Mouse (Mus musculus) embryo, embryonic 11 days (tissue): Measurements from ENCODE around the gene Epas1.

Source experiments
- DNase-seq: peaks from one replicate; pipeline ENCODE4 v3.0.0-alpha.2; 2015

Gene Epas1

DNA sequence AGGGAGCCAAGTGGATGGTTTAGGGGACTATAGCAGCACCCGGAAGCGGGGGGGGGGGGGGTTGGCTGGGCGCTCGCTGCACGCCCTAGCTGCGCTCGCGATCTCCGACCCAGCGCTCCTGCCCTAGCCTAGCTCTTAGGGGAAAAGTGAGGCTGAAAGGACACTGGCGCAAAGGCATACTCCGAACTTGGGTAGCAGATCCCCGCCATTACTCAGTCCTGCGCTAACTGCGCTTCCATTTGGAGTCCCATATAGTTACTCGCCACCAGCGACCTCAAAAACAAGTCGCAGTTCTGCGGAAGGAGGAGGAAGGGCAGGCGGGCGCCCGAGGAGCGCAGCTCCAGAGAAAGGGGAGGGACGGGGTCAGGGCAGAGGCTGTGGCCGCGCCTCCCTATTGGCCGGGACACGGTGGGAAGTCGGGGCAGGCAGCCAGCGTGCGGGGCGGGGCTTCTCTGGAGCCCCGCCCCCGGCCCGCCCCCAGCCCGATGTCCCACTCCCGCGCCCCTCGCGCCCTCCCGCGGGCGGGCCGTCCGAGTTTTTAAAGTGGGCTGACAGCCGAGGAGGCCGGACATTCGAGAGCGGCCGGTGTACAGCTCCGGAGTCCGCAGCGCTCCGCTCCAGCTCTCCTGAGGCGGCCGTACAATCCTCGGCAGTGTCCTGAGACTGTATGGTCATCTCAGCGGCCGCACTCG is at the start of gene Epas1:
Gene Epas1 (plus strand): TSS at position 571 of the 692 bp plus-strand sequence.
- DNase-seq, result peak; percentile 92

DNA sequence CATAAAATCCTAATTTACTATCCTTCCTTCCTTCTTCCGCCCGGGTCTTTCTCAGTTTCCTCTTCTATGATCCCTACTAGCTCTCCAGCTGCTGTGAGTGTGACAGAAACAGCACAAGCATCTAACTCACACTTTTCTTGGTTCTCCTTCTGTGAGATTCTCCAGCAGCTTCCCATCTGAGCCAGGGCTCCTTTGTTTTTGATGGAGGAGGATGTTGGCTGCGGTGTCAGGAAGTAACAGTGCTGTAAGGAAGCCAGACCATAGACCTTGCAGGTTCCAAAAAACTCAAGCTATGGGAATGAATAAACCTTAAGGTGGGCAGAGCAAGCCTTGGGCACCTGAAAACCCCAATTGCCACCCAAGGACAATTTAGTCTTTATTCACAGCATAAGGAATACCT is 48.3 kb upstream of the Epas1 start:
- no peak for DNase-seq

GRCm38 (mm10) chr17:86706467-86706866 is 47.0 kb upstream of the Epas1 start:
- DNase-seq, result no peak

GRCm38 (mm10) chr17:86709803-86710202 is 43.7 kb upstream of the Epas1 start:
- no peak for DNase-seq

- DNase-seq, result no peak
These were observed 43.1 kb upstream of the Epas1 start for GRCm38 (mm10) chr17:86710379-86710778.

- no peak for DNase-seq
These were observed 41.6 kb upstream of the Epas1 start for GRCm38 (mm10) chr17:86711949-86712348.

DNA sequence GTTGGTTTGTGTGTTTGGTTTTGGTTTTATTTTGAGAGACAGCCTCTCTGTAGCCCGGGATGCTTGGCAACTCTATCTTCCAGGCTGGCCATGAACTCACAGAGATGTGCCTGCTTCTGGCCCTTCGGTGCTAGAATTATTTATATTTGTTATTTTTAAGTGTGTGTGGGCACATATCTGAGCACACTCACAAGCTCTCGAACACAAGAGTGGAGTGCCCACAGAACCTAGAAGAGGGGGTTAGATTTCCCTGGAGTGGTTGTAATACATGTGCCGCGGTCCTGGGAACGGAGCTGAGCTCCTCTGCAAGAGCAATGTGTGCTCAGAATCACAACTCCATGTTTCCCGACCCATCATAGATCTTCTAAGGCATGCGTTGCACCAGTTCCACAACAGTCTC is 40.9 kb upstream of the Epas1 start:
- no peak for DNase-seq

GRCm38 (mm10) chr17:86713591-86713990 is 39.9 kb upstream of the Epas1 start:
- peak; percentile 63 for DNase-seq

GRCm38 (mm10) chr17:86724786-86725415 is 28.6 kb upstream of the Epas1 start:
- no peak for DNase-seq

DNA sequence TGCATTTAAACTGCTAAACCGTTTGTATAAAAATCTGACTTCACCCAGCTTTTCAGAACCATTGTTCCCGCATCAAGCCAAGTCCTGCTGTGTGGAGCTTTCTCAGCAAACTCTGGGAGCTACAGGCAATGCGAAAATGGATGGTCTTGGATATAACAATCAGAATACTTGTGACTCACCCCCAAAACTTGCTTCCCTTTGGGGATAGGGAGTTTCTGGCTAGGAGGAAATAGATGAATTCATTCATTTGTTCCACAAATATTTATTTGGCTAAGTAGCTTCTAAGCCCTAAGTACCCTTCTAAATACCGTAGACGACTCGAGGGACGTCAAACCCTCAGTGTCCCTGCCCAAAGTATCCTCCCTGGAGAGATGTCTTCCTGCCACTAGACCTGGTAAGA is 27.0 kb upstream of the Epas1 start:
- DNase-seq, result no peak

GRCm38 (mm10) chr17:86727031-86727430 is 26.5 kb upstream of the Epas1 start:
- no peak for DNase-seq

GRCm38 (mm10) chr17:86731273-86731672 is 22.2 kb upstream of the Epas1 start:
- DNase-seq, result no peak

- peak; percentile 74 for DNase-seq
These were observed 21.5 kb upstream of the Epas1 start for GRCm38 (mm10) chr17:86732024-86732423.

DNA sequence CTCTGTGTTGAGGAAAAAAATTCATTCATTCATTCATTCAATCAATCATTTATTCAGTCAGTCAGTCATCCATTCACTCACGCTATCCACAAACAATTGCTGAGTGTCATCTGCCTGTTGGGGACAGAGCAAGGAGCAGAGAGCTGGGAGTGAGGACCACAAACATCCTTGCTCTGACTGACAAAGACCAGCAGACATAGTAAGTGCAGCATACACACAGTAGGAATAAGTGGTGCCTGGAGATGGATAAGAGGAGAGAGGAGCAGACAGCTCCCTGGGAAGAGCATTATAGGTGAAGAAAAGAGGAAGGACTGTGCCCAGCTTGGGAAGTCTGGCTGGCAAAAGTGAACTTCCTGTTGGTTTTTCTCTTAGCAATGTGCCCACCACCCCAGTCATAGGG is 21.0 kb upstream of the Epas1 start:
- no peak for DNase-seq

- DNase-seq, result no peak
These were observed 19.9 kb upstream of the Epas1 start for GRCm38 (mm10) chr17:86733644-86734043.

- no peak for DNase-seq
These were observed 15.0 kb upstream of the Epas1 start for GRCm38 (mm10) chr17:86738477-86738876.

DNA sequence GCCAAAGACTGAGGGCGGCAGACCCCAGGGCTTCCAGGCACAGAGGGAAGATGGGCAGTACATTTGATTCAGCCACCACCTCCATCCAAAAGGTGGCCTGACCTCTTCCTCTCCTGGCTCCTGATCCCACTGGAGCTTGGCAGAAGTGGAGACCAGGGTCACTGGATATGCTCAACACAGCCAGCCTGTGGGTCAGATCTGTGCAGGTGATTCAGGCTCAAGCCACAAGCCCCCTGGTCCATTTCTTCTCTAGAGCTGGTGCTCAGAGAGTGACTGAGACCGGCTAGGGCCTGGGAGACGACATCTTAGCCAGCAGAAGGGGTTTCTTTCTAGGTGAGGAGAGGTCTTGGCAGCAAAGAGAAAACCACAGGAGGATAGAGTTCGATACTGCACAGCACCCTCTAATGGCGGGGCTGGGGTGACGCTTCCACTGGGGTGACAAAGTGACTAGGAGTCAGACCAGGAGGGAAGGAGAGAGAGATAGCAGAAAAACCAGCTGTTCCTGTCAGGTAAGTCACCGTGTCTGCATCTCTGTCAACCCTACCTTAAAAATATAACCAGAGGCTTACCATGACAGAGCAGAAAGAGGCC is 10.1 kb upstream of the Epas1 start:
- no peak for DNase-seq

DNA sequence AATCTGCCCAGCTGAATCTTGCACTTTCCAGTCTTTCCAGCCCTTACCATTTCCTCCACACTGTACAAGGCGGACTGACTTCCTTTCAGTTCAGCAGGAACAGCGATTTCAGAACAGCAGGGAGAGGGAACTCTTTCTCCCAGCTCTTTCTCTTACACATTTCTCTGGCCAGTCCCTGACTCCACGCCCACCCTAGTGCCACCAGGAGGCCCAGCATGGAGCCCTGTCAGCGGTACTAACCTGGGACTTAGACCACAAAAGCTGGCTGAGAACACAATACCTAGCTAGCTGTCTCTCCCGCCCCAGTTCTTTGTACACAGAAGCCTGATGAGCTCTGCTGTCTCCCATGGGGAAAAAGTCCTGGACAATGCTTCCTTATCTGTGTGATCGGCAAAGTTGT is 8.6 kb upstream of the Epas1 start:
- no peak for DNase-seq

DNA sequence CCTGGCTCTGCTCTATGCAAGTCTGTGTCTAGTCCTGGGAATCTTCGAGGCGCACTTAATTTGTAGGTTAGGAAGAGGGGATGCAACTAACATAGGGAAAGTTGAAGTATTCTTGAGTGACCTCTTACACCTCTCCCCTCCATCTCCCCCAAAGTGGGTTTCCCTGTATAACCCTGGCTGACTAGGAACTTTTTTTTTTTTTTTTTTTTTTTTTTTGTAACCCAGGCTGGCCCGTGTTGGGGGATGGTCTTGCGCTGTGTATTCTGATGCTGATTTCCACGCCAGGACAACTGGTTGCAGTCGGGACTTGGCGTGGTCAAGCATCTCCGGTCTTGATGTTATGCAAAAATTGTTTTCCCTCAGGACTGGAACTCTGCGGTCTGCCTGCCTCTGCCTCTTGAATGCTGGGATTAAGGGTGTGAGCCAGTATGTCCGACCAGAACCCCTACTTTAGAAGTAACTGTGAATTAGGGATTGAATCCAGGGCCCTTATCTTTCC is 2.1 kb upstream of the Epas1 start:
- no peak for DNase-seq

DNA sequence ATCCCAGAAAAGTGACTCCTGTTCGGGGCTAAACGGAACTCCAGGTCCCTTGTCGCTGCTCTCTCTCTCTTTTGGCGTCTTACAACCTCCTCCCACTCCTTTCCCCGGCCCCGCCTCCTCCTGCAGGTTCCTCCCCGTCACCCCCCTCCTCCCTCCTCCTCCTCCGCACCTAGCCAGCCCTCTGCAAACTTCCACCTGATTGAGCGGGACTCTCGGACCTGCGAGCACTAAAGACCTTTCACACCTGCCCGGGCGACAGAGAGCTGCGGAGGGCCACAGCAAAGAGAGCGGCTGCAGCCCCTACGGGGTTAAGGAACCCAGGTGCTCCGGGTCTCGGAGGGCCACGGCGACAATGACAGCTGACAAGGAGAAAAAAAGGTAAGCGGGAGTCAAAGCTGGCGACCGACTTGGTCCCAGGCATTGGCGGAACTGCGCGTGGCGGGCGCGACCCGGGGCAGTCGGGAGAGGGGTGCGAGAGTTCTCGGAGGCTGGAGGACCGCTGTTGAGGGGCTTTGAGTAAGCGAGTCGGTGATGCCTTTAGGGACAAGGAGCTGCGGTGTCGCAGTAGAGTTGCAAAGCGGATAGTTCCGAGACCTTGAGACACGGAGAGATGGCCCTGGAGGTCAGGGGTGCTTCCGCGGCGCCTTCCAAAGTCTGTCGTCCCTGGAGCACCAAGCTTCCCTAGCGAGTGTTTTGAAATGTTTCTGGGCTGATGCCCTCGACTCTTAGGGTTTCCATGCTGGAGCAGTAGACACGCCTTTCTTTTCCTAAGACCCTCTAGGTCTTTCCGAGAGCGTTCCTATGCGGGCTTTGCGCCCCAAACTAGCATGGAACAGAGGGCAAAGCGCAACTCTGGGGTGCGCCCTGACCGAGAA is 668 bp downstream of the Epas1 start:
- peak; percentile 60 for DNase-seq

- peak; percentile 49 for DNase-seq
These were observed 1.5 kb downstream of the Epas1 start for GRCm38 (mm10) chr17:86754806-86755571.

DNA sequence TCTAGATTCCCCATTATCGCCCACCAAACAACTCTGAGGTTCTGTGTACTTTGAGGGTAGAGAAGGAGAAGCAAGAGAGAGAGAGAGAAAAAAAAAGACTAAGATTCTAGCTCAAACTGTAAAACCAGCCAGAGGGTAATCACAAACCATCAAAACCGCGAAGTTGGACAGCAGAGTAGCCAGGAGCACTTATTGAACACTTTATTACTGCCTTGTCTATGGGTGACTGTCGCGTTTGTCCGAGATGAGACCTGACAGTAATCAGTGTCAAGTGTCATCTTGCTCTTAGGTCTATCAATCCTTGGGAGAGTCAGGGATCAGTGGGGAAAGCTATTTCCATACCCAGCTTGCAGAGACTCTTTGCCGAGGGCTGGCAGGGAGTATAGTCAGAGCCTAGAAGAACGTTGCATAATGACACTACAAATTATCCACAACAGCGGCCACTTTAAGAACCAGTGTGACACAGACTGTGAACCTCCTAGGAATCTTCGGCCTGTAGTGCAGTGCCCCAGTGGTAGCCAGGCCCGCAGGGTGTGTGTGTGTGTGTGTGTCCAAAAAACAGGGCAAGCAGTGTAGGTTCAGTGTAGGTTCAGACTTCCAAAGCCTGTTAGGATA is 2.2 kb downstream of the Epas1 start:
- no peak for DNase-seq
